Mouse (Mus musculus) C2C12 (cell line): Measurements from ENCODE around the gene Tnrc18. TPM values are rescaled to one million over a fixed set of nuclear protein-coding genes. Genes with fewer than 3 reads are reported as not detected.

Experiments
- H3K27me3 ChIP-seq: one replicate; pipeline ENCODE4 v1.6.1; 2011; ENCODE audit not compliant: control insufficient read depth, insufficient read depth, insufficient read length
- H3K36me3 ChIP-seq: one replicate; pipeline ENCODE4 v1.6.1; 2011; ENCODE audit not compliant: control insufficient read depth, insufficient read depth
- H3K4me3 ChIP-seq: one replicate; pipeline ENCODE4 v1.5.1; 2011; ENCODE audit warnings: mild to moderate bottlenecking, control low read depth; ENCODE audit not compliant: poor library complexity, insufficient read depth, severe bottlenecking
- H3K79me2 ChIP-seq: one replicate; pipeline ENCODE4 v1.6.1; 2011; ENCODE audit not compliant: control insufficient read depth, insufficient read depth
- H3K79me3 ChIP-seq: one replicate; pipeline ENCODE4 v1.6.1; 2011; ENCODE audit warnings: low read depth, control low read depth
- H3ac ChIP-seq: one replicate; pipeline ENCODE3; 2011; ENCODE audit warnings: low read depth; ENCODE audit not compliant: control insufficient read depth, insufficient read length
- CEBPB ChIP-seq: IDR thresholded peaks from one replicate; pipeline ENCODE4 v1.6.1; 2011; ENCODE audit warnings: low read depth, mild to moderate bottlenecking, control low read depth, moderate library complexity
- CTCF ChIP-seq: IDR thresholded peaks from one replicate; pipeline ENCODE4 v1.5.1; 2011; ENCODE audit not compliant: control insufficient read depth, insufficient read depth, insufficient read length
- FOSL1 ChIP-seq: IDR thresholded peaks from one replicate; pipeline ENCODE4 v1.8.0; 2011; ENCODE audit warnings: mild to moderate bottlenecking, low read length; ENCODE audit not compliant: poor library complexity, insufficient read depth, severe bottlenecking
- MAX ChIP-seq: IDR thresholded peaks from one replicate; pipeline ENCODE4 v1.6.1; 2011; ENCODE audit warnings: mild to moderate bottlenecking, control low read depth
- MYOD1 ChIP-seq: IDR thresholded peaks from one replicate; pipeline ENCODE4 v1.6.1; 2011; ENCODE audit warnings: low read depth; ENCODE audit not compliant: control insufficient read depth, insufficient read length
- MYOG ChIP-seq: IDR thresholded peaks from one replicate; pipeline ENCODE4 v1.6.1; 2011; ENCODE audit not compliant: control insufficient read depth, insufficient read length; ENCODE audit errors: extremely low read depth
- USF1 ChIP-seq: IDR thresholded peaks from one replicate; pipeline ENCODE4 v1.6.1; 2011; ENCODE audit warnings: low read depth, mild to moderate bottlenecking, control low read depth, moderate library complexity
- polyA plus RNA-seq: library from polyadenylated mRNA; unstranded; fragments of >200 nt; fragmentation: generic; extraction: Trizol; gene quantifications from one replicate; pipeline ENCODE4 v1.2.1, GENCODE M21; 2012; ENCODE audit warnings: missing spikeins

Tnrc18 gene
- polyA plus RNA-seq, 1 experiment, result 44.3 TPM

DNA sequence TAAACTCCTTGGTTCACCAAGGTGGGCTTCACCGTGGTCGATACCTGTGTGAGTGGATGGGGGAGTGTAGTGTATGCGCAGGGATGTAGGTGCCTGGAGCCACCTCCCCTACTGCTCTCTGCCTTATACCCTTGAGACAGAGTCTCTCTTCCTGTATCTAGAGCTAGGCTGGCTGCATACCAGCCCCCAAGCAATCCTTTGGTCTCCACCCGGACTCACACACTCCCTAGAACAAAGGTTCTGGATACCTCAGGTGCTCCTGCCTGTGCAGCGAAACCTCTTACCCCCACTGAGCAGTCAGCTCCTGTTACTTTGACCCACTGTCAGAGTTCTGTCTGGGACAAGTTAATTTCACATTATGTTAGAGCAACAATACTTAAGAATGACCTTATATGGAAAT is 8.2 kb upstream of the Tnrc18 start:
- Histone ChIP-seq H3K4me3 (no peak overlapping the region), H3K79me2 (peaks cover 16% of the 10 kb centered on the region), H3K79me3 (peaks cover 8% of the 10 kb centered on the region), H3K27me3 (no peaks in the 10 kb centered on the region), H3K36me3 (no peaks in the 10 kb centered on the region), H3ac (no peak overlapping the region)
- no peak for TF ChIP-seq MYOD1
- TF ChIP-seq MAX, result no peak
- TF ChIP-seq CTCF, result no peak
- no peak for TF ChIP-seq CEBPB
- no peak for TF ChIP-seq FOSL1
- TF ChIP-seq USF1, result no peak
- TF ChIP-seq MYOG, result no peak

DNA sequence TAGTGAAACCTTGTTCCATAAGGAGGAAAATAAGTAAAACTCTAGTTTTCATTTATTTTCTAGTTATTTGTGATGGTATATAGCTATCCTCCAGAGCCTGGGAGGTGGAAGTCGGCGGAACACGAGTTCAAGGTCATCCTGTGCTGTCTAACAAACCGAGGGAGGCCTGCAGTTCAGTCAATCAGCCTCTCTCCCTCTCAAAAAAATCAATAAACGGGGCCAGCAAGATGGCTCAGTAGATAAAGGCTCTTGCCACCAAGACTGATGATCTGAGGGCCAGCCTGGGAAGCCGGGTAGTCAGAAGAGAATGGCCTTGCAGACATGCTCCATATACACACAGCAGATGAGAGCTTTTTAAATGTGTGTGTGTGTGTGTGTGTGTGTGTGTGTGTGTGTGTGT is 6.6 kb upstream of the Tnrc18 start:
- H3K27me3 ChIP-seq, result no peaks in the 10 kb centered on the region
- TF ChIP-seq USF1 (no peak), CTCF (no peak), MYOG (no peak), CEBPB (no peak), MAX (no peak), FOSL1 (no peak), MYOD1 (no peak)
- H3K79me3 ChIP-seq, result peaks cover 20% of the 10 kb centered on the region
- no peaks in the 10 kb centered on the region for H3K36me3 ChIP-seq
- H3K79me2 ChIP-seq, result peaks cover 32% of the 10 kb centered on the region
- peak overlapping the region; percentile 28 for H3K4me3 ChIP-seq
- H3ac ChIP-seq, result peak overlapping the region; percentile 51

DNA sequence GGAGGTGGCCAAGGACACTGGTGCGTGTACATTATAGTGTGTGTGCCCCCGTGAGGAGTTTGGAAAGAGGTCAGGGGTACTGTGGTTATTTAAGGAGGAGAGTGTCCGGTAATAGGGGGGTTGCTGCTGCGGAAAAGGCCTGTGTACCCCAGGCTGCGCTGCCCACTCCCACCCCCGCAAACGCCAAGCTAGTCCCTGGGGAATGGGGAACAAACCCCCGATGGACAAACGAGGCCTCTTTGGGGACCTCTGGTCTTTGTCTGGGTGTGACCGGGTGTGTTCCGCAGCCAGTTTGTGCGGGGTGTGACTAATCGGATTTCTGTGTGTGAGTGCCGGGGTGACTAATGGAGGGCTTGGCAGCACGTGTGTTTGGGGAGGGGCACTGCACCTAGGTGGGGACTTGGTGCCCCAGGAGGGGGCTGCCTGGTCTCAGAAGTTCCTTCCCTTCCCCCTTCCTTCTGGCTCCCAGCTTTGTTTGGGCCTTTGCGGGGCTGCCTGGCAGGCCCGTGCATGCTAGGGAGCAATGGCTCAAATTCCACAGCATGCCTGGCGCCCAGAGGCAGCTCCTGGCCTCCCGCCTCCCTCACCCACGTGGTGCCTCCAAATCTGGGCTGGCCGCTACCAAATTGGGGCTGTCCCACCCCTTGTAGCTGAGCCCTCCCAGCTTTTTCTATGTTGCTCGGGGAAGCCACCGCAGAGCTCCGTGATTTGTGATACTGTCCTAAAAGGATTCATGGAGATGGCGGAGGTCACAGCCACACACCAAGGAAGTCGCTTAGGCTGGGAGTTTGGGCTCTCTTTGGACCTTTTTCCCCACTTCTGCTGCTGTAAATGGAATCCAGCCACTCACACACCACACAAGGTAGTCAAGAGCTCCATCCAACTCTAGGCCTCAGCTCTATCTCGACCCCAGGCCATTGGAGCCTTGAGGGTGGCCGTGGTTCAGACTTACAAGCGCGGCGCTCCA is 5.9 kb upstream of the Tnrc18 start:
- Histone ChIP-seq H3K27me3 (no peaks in the 10 kb centered on the region), H3K36me3 (no peaks in the 10 kb centered on the region), H3K79me3 (peaks cover 26% of the 10 kb centered on the region), H3ac (peak overlapping the region; percentile 51), H3K79me2 (peaks cover 39% of the 10 kb centered on the region), H3K4me3 (peak overlapping the region; percentile 34)
- TF ChIP-seq MAX (peak; percentile 70), CTCF (no peak), CEBPB (no peak), USF1 (peak; percentile 82), MYOD1 (peak; percentile 16), MYOG (no peak), FOSL1 (peak; percentile 74)

DNA sequence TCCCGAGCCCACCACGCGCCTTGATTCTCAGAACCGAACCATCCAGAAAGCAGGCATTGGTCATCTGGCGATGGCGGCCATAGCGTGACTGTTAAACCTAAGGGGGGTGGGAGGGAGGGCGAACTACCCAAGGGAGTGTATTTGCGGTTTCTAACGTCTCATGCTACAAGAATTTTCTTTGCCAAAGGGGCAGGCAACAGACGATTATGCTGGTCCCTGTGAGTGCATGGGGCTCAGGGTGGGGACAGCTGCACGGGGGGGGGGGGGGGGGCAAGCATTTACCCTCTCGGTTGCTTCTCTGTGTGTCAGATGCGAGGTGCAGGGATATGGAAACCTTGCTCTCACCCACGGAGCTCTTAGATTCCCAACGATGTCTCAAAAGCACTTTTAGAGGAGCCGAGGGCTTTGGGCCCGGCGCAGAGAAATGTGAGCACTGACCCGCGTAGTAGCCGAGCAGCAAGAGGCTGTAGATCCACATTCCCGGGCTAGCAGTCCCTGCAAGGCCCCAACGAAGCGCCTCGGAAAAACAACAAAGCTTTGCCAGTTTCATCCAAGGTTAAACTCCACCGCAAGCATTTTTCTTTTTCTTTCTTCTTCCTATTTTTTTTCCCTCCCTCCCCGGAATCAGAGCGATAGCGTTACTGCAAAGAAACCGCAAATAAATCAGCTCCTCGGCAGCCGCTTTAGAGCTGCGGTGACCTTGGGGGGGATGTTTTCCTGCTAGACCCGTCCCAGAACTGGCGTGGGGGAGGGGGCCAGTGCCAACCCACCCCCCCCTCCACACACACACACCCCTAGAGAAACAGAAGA is 5.0 kb upstream of the Tnrc18 start:
- Histone ChIP-seq H3ac (peak overlapping the region; percentile 73), H3K79me3 (peaks cover 29% of the 10 kb centered on the region), H3K79me2 (peaks cover 44% of the 10 kb centered on the region), H3K4me3 (peak overlapping the region; percentile 75), H3K36me3 (no peaks in the 10 kb centered on the region), H3K27me3 (no peaks in the 10 kb centered on the region)
- TF ChIP-seq MYOG (no peak), MYOD1 (peak; percentile 54)

DNA sequence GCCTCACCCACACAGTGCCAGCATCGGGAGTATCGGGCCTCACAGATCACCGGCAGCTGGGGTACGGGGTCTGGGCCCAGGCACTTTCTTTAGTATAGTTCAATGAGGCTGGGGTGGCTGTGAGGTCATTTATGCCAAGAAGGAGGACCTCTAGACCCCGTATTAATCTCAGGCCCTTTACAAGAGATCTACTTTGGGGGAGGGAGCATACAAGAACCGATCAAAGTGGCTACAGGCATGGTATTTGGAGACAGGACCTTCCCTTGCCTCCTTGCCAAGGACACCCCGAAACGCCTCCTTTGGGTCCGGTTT is 4.5 kb upstream of the Tnrc18 start:
- no peaks in the 10 kb centered on the region for H3K36me3 ChIP-seq
- no peak for TF ChIP-seq FOSL1
- peak; percentile 17 for TF ChIP-seq MAX
- H3K79me3 ChIP-seq, result peaks cover 31% of the 10 kb centered on the region
- H3ac ChIP-seq, result peak overlapping the region; percentile 73
- H3K27me3 ChIP-seq, result no peaks in the 10 kb centered on the region
- peak overlapping the region; percentile 75 for H3K4me3 ChIP-seq
- peaks cover 50% of the 10 kb centered on the region for H3K79me2 ChIP-seq
